Mouse (Mus musculus): Measurements from ENCODE around the gene Bap1. TPM values are rescaled to one million over a fixed set of nuclear protein-coding genes. Genes with fewer than 3 reads are reported as not detected.

Gene Bap1
- total RNA-seq, 2 experiments from 2014 or later: 39.5 to 45.5 TPM

- no peak for DNase-seq (ENCODE audit: low spot score)
- intact Hi-C loops (cut with DNase I): loop anchor here (5.0 to 10.0 kb wide), 2 partner anchors 96 to 334 kb away; no protein-coding TSS in a partner anchor
Observed at GRCm38 (mm10) chr14:31271121-31271520, 19.9 kb downstream of the Bap1 start.

DNA sequence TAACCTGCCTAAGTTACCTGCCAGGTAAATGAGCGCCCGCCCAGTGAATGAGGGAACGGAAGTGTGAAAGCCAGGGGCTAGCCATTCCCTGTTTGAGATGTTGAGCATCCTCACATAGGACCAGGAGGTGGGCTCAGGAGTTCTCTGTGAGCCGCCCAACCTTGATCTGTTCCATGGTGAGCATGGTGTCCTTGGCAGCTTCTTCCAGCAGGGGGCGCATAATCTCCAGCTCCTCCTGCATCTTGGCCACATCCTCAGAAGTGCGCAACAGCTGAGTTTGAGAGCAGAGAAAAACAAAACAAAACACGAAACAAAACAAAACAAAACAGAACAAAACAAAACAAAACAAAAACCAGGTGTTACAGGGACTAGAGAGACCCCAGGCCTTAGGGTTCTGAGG, 20.9 kb downstream of the Bap1 start:
- no peak for DNase-seq (ENCODE audit: low spot score)
- intact Hi-C loops (cut with DNase I): loop anchor here (2.0 to 10.0 kb wide), 4 partner anchors 53 to 333 kb away; no protein-coding TSS in a partner anchor

GRCm38 (mm10) chr14:31285728-31286127, 34.5 kb downstream of the Bap1 start:
- intact Hi-C loops (cut with DNase I): no loop called here
- DNase-seq (ENCODE audit: low spot score): no peak

Other genes starting within 250 kb of the Bap1 start
- 100 to 1,000 TPM; 138 to 145 TPM for gene Spcs1, start 249.8 kb upstream of the Bap1 start, total RNA-seq (2021)
- gene Pbrm1, start 232.3 kb upstream of the Bap1 start, total RNA-seq (2021): 10 to 100 TPM; 54.0 to 58.2 TPM
- gene Gnl3, start 232.3 kb upstream of the Bap1 start, total RNA-seq (2021): 10 to 100 TPM; 19.5 to 20.5 TPM
- 10 to 100 TPM; 60.2 to 61.0 TPM for gene Smim4, start 122.5 kb upstream of the Bap1 start, total RNA-seq (2021)
- gene Nt5dc2, start 120.4 kb upstream of the Bap1 start, total RNA-seq (2021): 10 to 100 TPM; 18.2 to 22.6 TPM
- 10 to 100 TPM; 76.4 to 76.8 TPM for gene Stab1, start 82.8 kb upstream of the Bap1 start, total RNA-seq (2021)
- 1,000 to 10,000 TPM; 5,169 to 5,647 TPM for gene Tnnc1, start 43.1 kb upstream of the Bap1 start, total RNA-seq (2021)
- 100 to 1,000 TPM; 145 to 148 TPM for gene Nisch, start 34.5 kb upstream of the Bap1 start, total RNA-seq (2021)
- gene Sema3g, start 33.6 kb upstream of the Bap1 start, total RNA-seq (2021): 10 to 100 TPM; 12.4 to 16.1 TPM
- gene Phf7, start 133 bp upstream of the Bap1 start, total RNA-seq (2021): 1 to 10 TPM; 3.4 to 4.1 TPM
- gene Dnah1, start 72.4 kb downstream of the Bap1 start, total RNA-seq (2021): under 1 TPM; 0.03 to 0.11 TPM
- 10 to 100 TPM; 31.0 to 32.0 TPM for gene Capn7, start 85.2 kb downstream of the Bap1 start, total RNA-seq (2021)
- gene Sh3bp5, start 184.6 kb downstream of the Bap1 start, total RNA-seq (2021): 10 to 100 TPM; 41.0 to 58.1 TPM
- 10 to 100 TPM; 10.7 to 11.4 TPM for gene Eaf1, start 242.9 kb downstream of the Bap1 start, total RNA-seq (2021)
- gene Mettl6, start 243.6 kb downstream of the Bap1 start, total RNA-seq (2021): 10 to 100 TPM in 1 of 2 experiments, 1 to 10 TPM in 1; 8.6 to 11.7 TPM